Mouse (Mus musculus): ENCODE measurements around the gene Nell2. TPM values are rescaled to one million over a fixed set of nuclear protein-coding genes. Genes with fewer than 3 reads are reported as not detected.

The Nell2 gene
- polyA plus RNA-seq, 1 experiment from 2014 or later: 4.2 TPM

GRCm38 (mm10) chr15:95314808-95315145 lies 213.6 kb downstream of the Nell2 start:
- Histone ChIP-seq H3K4me2 (ENCODE audit: low read depth, severe bottlenecking) (no peak overlapping the region), H3K27ac (replicated peaks; ENCODE audit: low read depth, low read length) (no peak overlapping the region), H3K4me3 (ENCODE audit: low read depth, low read length) (no peak overlapping the region), H3K27me3 (ENCODE audit: control insufficient read depth, insufficient read depth, low read length) (no peaks in the 10 kb centered on the region), H3K9ac (ENCODE audit: low read length) (no peak overlapping the region), H3K36me3 (ENCODE audit: control insufficient read depth, insufficient read depth, low read length) (no peaks in the 10 kb centered on the region), H3K9me3 (ENCODE audit: control insufficient read depth, low read length) (no peaks in the 10 kb centered on the region), H3K4me1 (ENCODE audit: control insufficient read depth, insufficient read depth, low read length) (peaks cover 6% of the 10 kb centered on the region; the same call in 1 of the 2 replicates)
- 87% methylated on average over 5 of the region's 5 CpGs for WGBS
- ATAC-seq (ENCODE audit: insufficient number of reproducible peaks, low FRiP score, low TSS enrichment, low read depth) (no peak), DNase-seq (ENCODE audit: low spot score) (no peak)

GRCm38 (mm10) chr15:95314121-95314807 lies 214.1 kb downstream of the Nell2 start:
- Histone ChIP-seq H3K4me3 (ENCODE audit: low read depth, low read length) (no peak overlapping the region), H3K27me3 (ENCODE audit: control insufficient read depth, insufficient read depth, low read length) (no peaks in the 10 kb centered on the region), H3K9ac (ENCODE audit: low read length) (no peak overlapping the region), H3K27ac (replicated peaks; ENCODE audit: low read depth, low read length) (no peak overlapping the region), H3K9me3 (ENCODE audit: control insufficient read depth, low read length) (no peaks in the 10 kb centered on the region), H3K4me2 (ENCODE audit: low read depth, severe bottlenecking) (no peak overlapping the region), H3K4me1 (ENCODE audit: control insufficient read depth, insufficient read depth, low read length) (peaks cover 6% of the 10 kb centered on the region; the same call in 1 of the 2 replicates), H3K36me3 (ENCODE audit: control insufficient read depth, insufficient read depth, low read length) (no peaks in the 10 kb centered on the region)
- no peak for DNase-seq (ENCODE audit: low spot score)
- no peak for ATAC-seq (ENCODE audit: insufficient number of reproducible peaks, low FRiP score, low TSS enrichment, low read depth)
- WGBS: 60% methylated on average over 16 of the region's 16 CpGs

- no peak overlapping the region for H3K4me3 ChIP-seq (ENCODE audit: low read depth, low read length)
- WGBS: 77% methylated on average over 5 of the region's 5 CpGs
- H3K27me3 ChIP-seq (ENCODE audit: control insufficient read depth, insufficient read depth, low read length): no peaks in the 10 kb centered on the region
- peaks cover 6% of the 10 kb centered on the region; the same call in 1 of the 2 replicates for H3K4me1 ChIP-seq (ENCODE audit: control insufficient read depth, insufficient read depth, low read length)
- DNase-seq (ENCODE audit: low spot score) (no peak), ATAC-seq (ENCODE audit: insufficient number of reproducible peaks, low FRiP score, low TSS enrichment, low read depth) (no peak)
- H3K27ac ChIP-seq (replicated peaks; ENCODE audit: low read depth, low read length): no peak overlapping the region
- H3K9me3 ChIP-seq (ENCODE audit: control insufficient read depth, low read length): no peaks in the 10 kb centered on the region
- no peak overlapping the region for H3K4me2 ChIP-seq (ENCODE audit: low read depth, severe bottlenecking)
- H3K9ac ChIP-seq (ENCODE audit: low read length): no peak overlapping the region
- H3K36me3 ChIP-seq (ENCODE audit: control insufficient read depth, insufficient read depth, low read length): no peaks in the 10 kb centered on the region
Observed at GRCm38 (mm10) chr15:95313286-95313685, 215.1 kb downstream of the Nell2 start.

- DNase-seq (ENCODE audit: low spot score) (no peak), ATAC-seq (ENCODE audit: insufficient number of reproducible peaks, low FRiP score, low TSS enrichment, low read depth) (no peak)
- H3K4me1 ChIP-seq (ENCODE audit: control insufficient read depth, insufficient read depth, low read length): no peaks in the 10 kb centered on the region
- no peak overlapping the region for H3K27ac ChIP-seq (replicated peaks; ENCODE audit: low read depth, low read length)
- H3K4me2 ChIP-seq (ENCODE audit: low read depth, severe bottlenecking): no peak overlapping the region
- no peaks in the 10 kb centered on the region for H3K36me3 ChIP-seq (ENCODE audit: control insufficient read depth, insufficient read depth, low read length)
- 92% methylated on average over 8 of the region's 8 CpGs for WGBS
- H3K4me3 ChIP-seq (ENCODE audit: low read depth, low read length): no peak overlapping the region
- no peak overlapping the region for H3K9ac ChIP-seq (ENCODE audit: low read length)
- no peaks in the 10 kb centered on the region for H3K27me3 ChIP-seq (ENCODE audit: control insufficient read depth, insufficient read depth, low read length)
- no peaks in the 10 kb centered on the region for H3K9me3 ChIP-seq (ENCODE audit: control insufficient read depth, low read length)
Observed at GRCm38 (mm10) chr15:95304102-95304501, 224.3 kb downstream of the Nell2 start.

- Histone ChIP-seq H3K4me2 (ENCODE audit: low read depth, severe bottlenecking) (no peak overlapping the region), H3K27me3 (ENCODE audit: control insufficient read depth, insufficient read depth, low read length) (no peaks in the 10 kb centered on the region), H3K9me3 (ENCODE audit: control insufficient read depth, low read length) (no peaks in the 10 kb centered on the region), H3K4me1 (ENCODE audit: control insufficient read depth, insufficient read depth, low read length) (no peaks in the 10 kb centered on the region), H3K36me3 (ENCODE audit: control insufficient read depth, insufficient read depth, low read length) (no peaks in the 10 kb centered on the region), H3K27ac (replicated peaks; ENCODE audit: low read depth, low read length) (no peak overlapping the region), H3K4me3 (ENCODE audit: low read depth, low read length) (no peak overlapping the region), H3K9ac (ENCODE audit: low read length) (no peak overlapping the region)
- 87% methylated on average over 10 of the region's 10 CpGs for WGBS
- DNase-seq (ENCODE audit: low spot score) (no peak), ATAC-seq (ENCODE audit: insufficient number of reproducible peaks, low FRiP score, low TSS enrichment, low read depth) (no peak)
Observed at GRCm38 (mm10) chr15:95296561-95296960, 231.8 kb downstream of the Nell2 start.

- 24% methylated on average over 10 of the region's 10 CpGs for WGBS
- Histone ChIP-seq H3K36me3 (ENCODE audit: control insufficient read depth, insufficient read depth, low read length) (no peaks in the 10 kb centered on the region), H3K4me1 (ENCODE audit: control insufficient read depth, insufficient read depth, low read length) (peaks cover 6% of the 10 kb centered on the region; the same call in 1 of the 2 replicates), H3K9ac (ENCODE audit: low read length) (no peak overlapping the region), H3K4me3 (ENCODE audit: low read depth, low read length) (no peak overlapping the region), H3K9me3 (ENCODE audit: control insufficient read depth, low read length) (no peaks in the 10 kb centered on the region), H3K27ac (replicated peaks; ENCODE audit: low read depth, low read length) (no peak overlapping the region), H3K4me2 (ENCODE audit: low read depth, severe bottlenecking) (no peak overlapping the region), H3K27me3 (ENCODE audit: control insufficient read depth, insufficient read depth, low read length) (no peaks in the 10 kb centered on the region)
- DNase-seq (ENCODE audit: low spot score): peak; percentile 55
- peak; percentile 51; the same call in 1 of the 2 replicates for ATAC-seq (ENCODE audit: insufficient number of reproducible peaks, low FRiP score, low TSS enrichment, low read depth)
Observed at GRCm38 (mm10) chr15:95289047-95289446, 239.3 kb downstream of the Nell2 start.

- Histone ChIP-seq H3K36me3 (ENCODE audit: control insufficient read depth, insufficient read depth, low read length) (no peaks in the 10 kb centered on the region), H3K27ac (replicated peaks; ENCODE audit: low read depth, low read length) (no peak overlapping the region), H3K9ac (ENCODE audit: low read length) (no peak overlapping the region), H3K4me2 (ENCODE audit: low read depth, severe bottlenecking) (no peak overlapping the region), H3K9me3 (ENCODE audit: control insufficient read depth, low read length) (no peaks in the 10 kb centered on the region), H3K4me1 (ENCODE audit: control insufficient read depth, insufficient read depth, low read length) (peaks cover 6% of the 10 kb centered on the region; the same call in 1 of the 2 replicates), H3K4me3 (ENCODE audit: low read depth, low read length) (no peak overlapping the region), H3K27me3 (ENCODE audit: control insufficient read depth, insufficient read depth, low read length) (no peaks in the 10 kb centered on the region)
- WGBS: 30% methylated on average over 6 of the region's 6 CpGs
- DNase-seq (ENCODE audit: low spot score) (no peak), ATAC-seq (ENCODE audit: insufficient number of reproducible peaks, low FRiP score, low TSS enrichment, low read depth) (no peak)
Observed at GRCm38 (mm10) chr15:95285199-95285598, 243.2 kb downstream of the Nell2 start.

- DNase-seq (ENCODE audit: low spot score) (no peak), ATAC-seq (ENCODE audit: insufficient number of reproducible peaks, low FRiP score, low TSS enrichment, low read depth) (no peak)
- 91% methylated on average over 2 of the region's 2 CpGs for WGBS
- Histone ChIP-seq H3K36me3 (ENCODE audit: control insufficient read depth, insufficient read depth, low read length) (no peaks in the 10 kb centered on the region), H3K27me3 (ENCODE audit: control insufficient read depth, insufficient read depth, low read length) (no peaks in the 10 kb centered on the region), H3K9ac (ENCODE audit: low read length) (no peak overlapping the region), H3K9me3 (ENCODE audit: control insufficient read depth, low read length) (no peaks in the 10 kb centered on the region), H3K4me1 (ENCODE audit: control insufficient read depth, insufficient read depth, low read length) (no peaks in the 10 kb centered on the region), H3K4me3 (ENCODE audit: low read depth, low read length) (no peak overlapping the region), H3K27ac (replicated peaks; ENCODE audit: low read depth, low read length) (no peak overlapping the region), H3K4me2 (ENCODE audit: low read depth, severe bottlenecking) (no peak overlapping the region)
Observed at GRCm38 (mm10) chr15:95280986-95281385, 247.4 kb downstream of the Nell2 start.

- no peak overlapping the region for H3K4me2 ChIP-seq (ENCODE audit: low read depth, severe bottlenecking)
- no peaks in the 10 kb centered on the region for H3K36me3 ChIP-seq (ENCODE audit: control insufficient read depth, insufficient read depth, low read length)
- H3K9ac ChIP-seq (ENCODE audit: low read length): no peak overlapping the region
- no peaks in the 10 kb centered on the region for H3K9me3 ChIP-seq (ENCODE audit: control insufficient read depth, low read length)
- H3K27me3 ChIP-seq (ENCODE audit: control insufficient read depth, insufficient read depth, low read length): no peaks in the 10 kb centered on the region
- no peaks in the 10 kb centered on the region for H3K4me1 ChIP-seq (ENCODE audit: control insufficient read depth, insufficient read depth, low read length)
- no peak overlapping the region for H3K27ac ChIP-seq (replicated peaks; ENCODE audit: low read depth, low read length)
- WGBS: 89% methylated on average over 4 of the region's 4 CpGs
- DNase-seq (ENCODE audit: low spot score): no peak
- no peak for ATAC-seq (ENCODE audit: insufficient number of reproducible peaks, low FRiP score, low TSS enrichment, low read depth)
- H3K4me3 ChIP-seq (ENCODE audit: low read depth, low read length): no peak overlapping the region
Observed at GRCm38 (mm10) chr15:95278001-95278400, 250.4 kb downstream of the Nell2 start.

All from limb, embryonic 11.5 days (tissue).